Mouse (Mus musculus) embryonic fibroblast, embryonic 13.5 days (primary cell): ENCODE results near the gene Uba5. TPM values are rescaled to one million over a fixed set of nuclear protein-coding genes. Genes with fewer than 3 reads are reported as not detected.
A peak's percentile ranks its signal among the peaks of the same experiment; 100 is the strongest.

ENCODE experiments used
- H3K27ac ChIP-seq: 2 replicates; pipeline ENCODE4 v1.5.1; 2012; ENCODE audit warnings: low read length, control low read depth, inconsistent platforms; ENCODE audit not compliant: insufficient read depth
- H3K4me1 ChIP-seq: 2 replicates; pipeline ENCODE4 v1.6.1; 2011; ENCODE audit warnings: low read length; ENCODE audit not compliant: control insufficient read depth, insufficient read depth
- H3K4me3 ChIP-seq: 2 replicates; pipeline ENCODE4 v1.5.1; 2011; ENCODE audit warnings: mild to moderate bottlenecking, control low read depth, low read length; ENCODE audit not compliant: insufficient read depth
- CTCF ChIP-seq: IDR thresholded peaks from 2 replicates; pipeline ENCODE4 v1.5.1; 2011; ENCODE audit warnings: mild to moderate bottlenecking, control low read depth, low read length, moderate library complexity, borderline replicate concordance; ENCODE audit not compliant: insufficient read depth
- POLR2A ChIP-seq: IDR thresholded peaks from 2 replicates; pipeline ENCODE4 v1.6.1; 2011; ENCODE audit warnings: low read depth, mild to moderate bottlenecking, control low read depth, low read length, moderate library complexity
- polyA plus RNA-seq: library from polyadenylated mRNA; stranded (reverse); fragments of >200 nt; gene quantifications from 2 replicates; pipeline ENCODE4 v1.2.4, GENCODE M21; 2011; ENCODE audit warnings: low read depth; ENCODE audit not compliant: missing spikeins, insufficient read length

Gene Uba5
- polyA plus RNA-seq, 1 experiment: 52.0 TPM

- Histone ChIP-seq H3K27ac (no peak overlapping the region), H3K4me3 (no peak overlapping the region), H3K4me1 (no peaks in the 10 kb centered on the region)
- no peak for TF ChIP-seq POLR2A
- TF ChIP-seq CTCF: no peak
These were observed 7.3 kb upstream of the Uba5 start for GRCm38 (mm10) chr9:104070241-104070640.

GRCm38 (mm10) chr9:104064571-104064970 is 1.6 kb upstream of the Uba5 start:
- no peak overlapping the region for H3K27ac ChIP-seq
- no peak overlapping the region for H3K4me3 ChIP-seq
- TF ChIP-seq POLR2A (no peak), CTCF (no peak)
- peaks cover 3% of the 10 kb centered on the region; the same call in 1 of the 2 replicates for H3K4me1 ChIP-seq

GRCm38 (mm10) chr9:104063244-104063961 is 469 bp upstream of the Uba5 start, which contains the start of gene Acad11:
Gene Acad11 (plus strand): TSS chr9:104063377.
- Histone ChIP-seq H3K4me1 (peaks cover 3% of the 10 kb centered on the region; the same call in 1 of the 2 replicates), H3K27ac (no peak within 1 kb of the TSS), H3K4me3 (peak within 1 kb of the TSS; percentile 97)
- TF ChIP-seq CTCF (no peak), POLR2A (peak; percentile 91)

- no peak for TF ChIP-seq POLR2A
- no peak for TF ChIP-seq CTCF
- H3K4me1 ChIP-seq: no peaks in the 10 kb centered on the region
- no peak overlapping the region for H3K27ac ChIP-seq
- no peak overlapping the region for H3K4me3 ChIP-seq
These were observed 11.9 kb downstream of the Uba5 start for GRCm38 (mm10) chr9:104051028-104051427.

- Histone ChIP-seq H3K4me1 (no peaks in the 10 kb centered on the region), H3K4me3 (no peak overlapping the region), H3K27ac (no peak overlapping the region)
- TF ChIP-seq POLR2A (no peak), CTCF (no peak)
These were observed 19.3 kb downstream of the Uba5 start for GRCm38 (mm10) chr9:104043676-104044075.

- TF ChIP-seq POLR2A (no peak), CTCF (no peak)
- H3K4me1 ChIP-seq: no peaks in the 10 kb centered on the region
- H3K27ac ChIP-seq: no peak within 1 kb of the TSS
- no peak within 1 kb of the TSS for H3K4me3 ChIP-seq
These were observed 22.6 kb downstream of the Uba5 start, which contains the start of gene Gm28305 for GRCm38 (mm10) chr9:104040362-104040761. Gene Gm28305 (plus strand): TSS chr9:104040662.

- Histone ChIP-seq H3K4me3 (no peak overlapping the region), H3K4me1 (no peaks in the 10 kb centered on the region), H3K27ac (no peak overlapping the region)
- no peak for TF ChIP-seq POLR2A
- no peak for TF ChIP-seq CTCF
These were observed 23.2 kb downstream of the Uba5 start for GRCm38 (mm10) chr9:104039742-104040141.

- no peaks in the 10 kb centered on the region for H3K4me1 ChIP-seq
- TF ChIP-seq POLR2A (no peak), CTCF (no peak)
- H3K27ac ChIP-seq: no peak overlapping the region
- H3K4me3 ChIP-seq: no peak overlapping the region
These were observed 23.8 kb downstream of the Uba5 start for GRCm38 (mm10) chr9:104039031-104039695.

- H3K4me1 ChIP-seq: no peaks in the 10 kb centered on the region
- no peak overlapping the region for H3K27ac ChIP-seq
- no peak overlapping the region for H3K4me3 ChIP-seq
- TF ChIP-seq POLR2A: no peak
These were observed 24.7 kb downstream of the Uba5 start for GRCm38 (mm10) chr9:104038266-104038665.
